Mouse (Mus musculus) ovary, adult 18-20 months (tissue): ENCODE data around the gene Dcaf11.

Experiments
- DNase-seq: peaks from one replicate; pipeline ENCODE4 v3.0.0; 2022; ENCODE audit warnings: low spot score, mixed read lengths

Dcaf11 gene

DNA sequence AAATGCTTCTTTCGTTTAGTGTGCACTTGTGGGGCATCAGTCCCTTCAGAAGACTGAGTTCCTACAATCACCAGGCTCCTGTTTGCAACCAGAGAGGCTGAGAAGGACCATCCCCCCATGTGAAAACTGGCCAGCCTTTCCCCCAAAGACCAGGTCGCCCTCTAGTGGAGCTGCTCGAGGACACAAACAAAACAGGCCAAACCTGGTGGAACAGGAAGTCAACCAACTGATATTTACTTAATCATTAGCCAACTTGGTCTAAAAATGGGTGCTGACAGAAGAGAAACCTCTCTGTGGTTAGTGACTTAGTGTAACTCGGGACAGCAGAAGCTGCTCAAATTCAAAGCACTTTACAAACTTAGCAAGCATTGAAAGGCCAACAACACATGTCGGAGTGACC is 2.8 kb upstream of the Dcaf11 start:
- peak; percentile 63 for DNase-seq

DNA sequence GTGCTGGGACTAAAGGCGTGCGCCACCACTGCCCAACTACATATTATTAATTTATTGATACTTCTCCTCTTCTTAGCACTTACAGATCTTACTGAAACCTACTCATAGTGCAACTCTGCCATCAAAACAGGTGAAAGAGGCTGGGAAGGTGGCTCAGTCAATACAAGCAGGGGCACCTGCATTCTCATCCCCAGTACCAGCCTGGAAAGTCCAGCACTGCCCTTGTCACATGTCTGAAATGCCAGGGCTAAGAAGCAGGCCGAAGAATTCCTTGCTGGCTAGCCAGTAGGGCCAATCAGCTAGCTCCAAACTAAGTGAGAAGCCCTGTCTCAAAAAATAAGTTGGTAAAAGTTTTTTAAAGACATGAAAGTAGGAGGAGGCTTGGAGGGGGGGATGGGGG is 2.2 kb upstream of the Dcaf11 start:
- DNase-seq = no peak

DNA sequence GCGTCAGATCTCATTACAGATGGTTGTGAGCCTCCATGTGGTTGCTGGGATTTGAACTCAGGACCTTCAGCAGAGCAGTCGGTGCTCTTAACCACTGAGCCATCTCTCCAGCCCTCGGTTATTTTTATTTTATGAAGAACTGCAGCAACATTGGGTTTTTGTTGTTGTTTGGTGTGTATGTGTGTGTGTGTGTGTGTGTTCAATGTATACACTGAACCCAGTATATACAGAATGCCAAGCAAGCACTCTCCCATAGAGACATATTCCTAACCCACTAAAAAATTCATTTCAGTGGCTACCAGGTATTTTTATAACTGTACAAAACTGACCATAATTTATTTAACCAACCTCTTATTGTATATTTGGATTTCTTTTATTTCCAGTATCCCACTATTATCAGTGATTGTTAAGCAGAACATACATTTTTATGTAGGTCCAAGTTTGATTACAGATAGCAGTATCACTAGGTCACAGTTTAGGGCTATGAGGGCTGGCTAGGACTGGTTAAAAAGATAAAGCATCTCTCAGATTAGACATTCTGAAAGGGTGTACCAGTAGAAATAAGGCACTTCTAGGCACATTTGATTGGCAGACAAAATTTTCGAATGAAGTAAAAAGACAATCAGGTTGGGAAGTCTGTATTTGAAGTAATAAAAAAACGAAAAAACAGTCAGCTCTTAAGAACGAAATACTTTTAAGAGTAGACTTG is 912 bp upstream of the Dcaf11 start:
- DNase-seq = no peak

DNA sequence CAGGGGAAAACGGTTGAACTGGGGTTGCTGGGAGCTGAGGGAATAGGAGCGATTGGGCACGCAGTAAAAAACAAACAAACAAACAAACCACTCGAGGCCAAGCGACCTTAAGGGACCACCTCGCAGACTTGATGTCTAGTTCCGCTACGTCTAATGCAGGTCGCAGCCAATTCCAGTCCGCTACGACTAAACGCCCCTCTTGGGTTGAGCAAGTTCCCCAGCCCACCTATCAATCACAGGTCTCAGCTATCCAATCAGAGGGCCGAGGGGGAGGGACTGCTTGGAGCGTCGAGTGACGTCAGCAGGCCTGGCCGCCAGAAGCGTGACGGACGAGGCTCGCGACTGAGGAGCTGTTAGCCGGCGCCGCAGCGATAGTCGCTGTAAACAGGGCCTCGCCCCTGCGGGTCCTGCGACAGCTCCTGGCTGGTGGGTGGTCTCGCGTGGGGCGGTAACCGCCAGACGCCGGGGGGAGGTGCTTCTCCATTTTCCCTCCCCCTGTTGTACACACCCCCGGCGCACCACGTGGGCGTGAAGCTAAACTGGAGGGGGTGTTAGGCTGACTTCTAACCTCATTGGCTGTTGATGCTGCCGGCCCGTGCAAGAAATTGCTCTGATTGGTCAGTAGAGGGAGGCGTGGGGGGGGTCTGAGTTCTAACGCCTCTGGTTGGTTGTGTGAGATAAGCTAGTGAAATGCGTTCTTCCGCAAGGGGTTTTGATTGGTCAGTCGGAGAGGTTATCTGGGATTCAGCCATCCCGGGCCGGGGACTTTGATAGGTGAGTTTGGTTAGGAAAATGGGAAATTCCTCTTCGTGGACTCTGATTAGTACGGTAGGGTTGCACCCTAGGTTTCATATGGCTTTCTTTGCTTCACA is 632 bp downstream of the Dcaf11 start, which contains the start of gene A730061H03Rik:
Gene A730061H03Rik (minus strand): TSS at position 205 of the 872 bp plus-strand sequence.
- peak; percentile 99 for DNase-seq

DNA sequence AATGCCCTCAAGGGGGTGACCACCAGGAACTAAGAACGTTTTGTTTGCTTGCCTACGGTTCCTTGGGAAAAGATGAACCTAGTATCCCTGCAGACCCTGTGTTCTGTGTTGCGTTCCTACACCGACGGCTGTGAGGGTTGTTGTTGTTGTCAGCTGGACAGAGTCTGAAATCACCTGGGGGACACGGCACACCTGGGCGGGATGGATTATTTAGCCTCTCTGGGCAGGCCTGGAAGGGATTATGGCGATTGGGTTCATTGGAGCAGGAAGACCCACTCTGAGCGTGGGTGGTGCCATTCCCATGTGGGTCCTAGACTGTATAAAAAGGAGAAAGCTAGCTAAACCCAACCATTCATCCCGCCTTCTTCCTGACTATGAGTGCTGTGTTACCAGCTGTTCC is 2.1 kb downstream of the Dcaf11 start:
- no peak for DNase-seq

DNA sequence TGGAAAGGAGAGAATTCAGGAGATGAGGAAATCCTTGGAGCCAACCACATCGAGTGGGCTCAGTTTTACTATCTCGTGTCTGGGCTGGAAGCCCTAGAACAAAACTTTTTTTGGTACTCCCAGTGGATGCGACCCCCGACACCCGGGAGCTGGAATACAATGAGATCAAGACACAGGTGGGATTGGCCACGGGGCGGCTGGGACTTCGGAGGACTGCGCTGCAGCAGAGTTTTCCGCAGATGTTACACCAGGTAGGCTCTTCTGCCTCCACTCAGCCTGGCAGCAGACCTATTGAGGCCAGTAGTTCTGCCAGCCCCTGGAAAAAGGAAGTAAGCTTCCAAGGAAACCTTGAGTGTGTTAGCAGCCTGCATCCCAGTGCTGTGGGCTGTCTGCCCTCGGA is 3.4 kb downstream of the Dcaf11 start:
- no peak for DNase-seq

DNA sequence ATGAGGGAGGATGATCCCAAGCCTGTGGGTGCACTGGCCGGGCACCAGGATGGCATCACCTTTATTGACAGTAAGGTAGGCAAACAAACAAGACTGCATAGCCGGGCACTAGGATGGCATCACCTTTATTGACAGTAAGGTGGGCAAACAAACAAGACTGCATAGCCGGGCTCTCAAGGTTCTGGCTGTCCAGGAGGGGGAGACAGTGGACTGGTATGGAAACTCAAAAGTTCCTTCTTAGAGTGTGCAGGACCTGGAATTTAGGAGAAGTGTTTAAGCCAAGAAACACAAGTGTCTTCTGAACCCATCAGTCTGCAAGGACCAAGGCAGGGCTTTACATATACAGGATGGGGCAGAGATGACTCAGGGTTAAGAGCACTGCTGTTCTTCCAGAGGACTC is 5.9 kb downstream of the Dcaf11 start:
- no peak for DNase-seq

DNA sequence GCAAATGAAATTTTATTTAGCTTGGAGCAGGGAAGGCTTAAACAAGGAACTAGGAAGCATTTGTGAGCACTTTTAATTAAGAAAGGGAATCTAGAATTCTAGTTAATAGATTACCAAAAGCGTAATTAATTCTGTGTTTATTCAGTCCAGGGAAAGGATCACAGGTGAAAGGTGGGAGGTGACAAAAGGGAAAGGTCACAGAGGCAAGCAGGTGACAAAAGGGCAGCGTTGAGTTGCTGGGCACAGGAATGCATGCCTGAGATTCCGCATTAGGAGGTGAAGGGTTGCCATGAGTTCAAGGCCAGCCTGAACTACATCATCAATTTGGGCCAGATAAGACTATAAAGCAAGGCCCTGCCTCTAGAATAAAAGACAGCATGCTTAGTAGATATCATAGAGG is 7.7 kb downstream of the Dcaf11 start:
- DNase-seq = no peak

DNA sequence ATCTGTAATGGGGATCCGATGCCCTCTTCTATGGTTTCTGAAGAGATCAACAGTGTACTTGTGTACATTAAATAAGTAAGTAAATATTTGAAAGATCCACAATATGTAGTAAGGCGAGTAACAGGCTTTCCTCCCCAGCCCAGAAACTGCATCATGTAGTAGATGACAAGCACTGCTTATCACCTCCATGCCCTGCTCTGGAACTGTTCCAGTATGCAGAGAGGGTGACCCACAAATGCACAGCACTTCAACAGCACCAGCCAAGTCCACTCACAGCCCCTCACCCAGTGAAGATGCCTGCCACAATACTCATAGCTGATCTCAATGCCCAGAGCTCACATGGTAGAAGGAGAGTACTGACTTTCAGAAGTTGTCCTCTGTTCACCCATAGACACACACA is 10.8 kb downstream of the Dcaf11 start:
- no peak for DNase-seq

DNA sequence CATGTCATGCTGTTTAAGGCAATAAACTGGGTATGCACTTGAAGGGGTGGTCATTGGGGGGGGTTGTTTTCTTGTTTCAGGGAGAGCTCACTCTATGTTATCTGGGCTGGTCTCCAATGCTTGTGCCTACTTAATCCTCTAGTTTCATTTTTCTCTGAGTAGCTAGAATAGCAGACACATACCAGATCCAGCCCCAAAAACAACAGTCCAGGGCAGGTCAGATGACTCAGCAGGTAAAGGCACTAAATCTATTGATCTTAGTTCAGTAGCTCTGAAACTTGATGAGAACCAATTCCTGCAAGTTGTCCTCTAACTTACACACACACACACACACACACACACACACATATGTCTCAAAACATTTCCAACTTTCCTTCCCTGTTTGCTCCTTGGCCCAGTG is 12.0 kb downstream of the Dcaf11 start:
- DNase-seq = no peak

DNA sequence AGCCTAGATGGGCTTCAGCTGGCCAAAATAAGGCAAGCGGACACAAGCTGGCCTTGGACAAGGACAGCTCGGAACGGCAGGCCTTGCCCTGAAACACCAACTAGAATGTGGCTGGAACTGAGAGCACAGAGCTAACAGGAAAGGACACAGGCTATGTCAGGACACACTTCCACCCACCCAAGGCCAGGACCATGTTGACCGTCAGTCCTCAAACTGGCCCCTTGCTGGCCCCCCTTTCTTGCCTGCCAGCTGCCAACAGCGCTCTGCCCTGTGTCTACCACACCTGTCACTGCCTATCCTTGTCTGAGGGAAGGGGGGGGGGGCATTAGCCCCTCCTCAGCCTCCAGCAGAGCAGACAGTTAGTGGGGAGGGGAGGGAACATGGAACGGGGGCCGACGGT is 15.5 kb downstream of the Dcaf11 start, which contains the start of gene Fitm1:
Gene Fitm1 (plus strand): TSS at position 316 of the 400 bp plus-strand sequence.
- no peak for DNase-seq

DNA sequence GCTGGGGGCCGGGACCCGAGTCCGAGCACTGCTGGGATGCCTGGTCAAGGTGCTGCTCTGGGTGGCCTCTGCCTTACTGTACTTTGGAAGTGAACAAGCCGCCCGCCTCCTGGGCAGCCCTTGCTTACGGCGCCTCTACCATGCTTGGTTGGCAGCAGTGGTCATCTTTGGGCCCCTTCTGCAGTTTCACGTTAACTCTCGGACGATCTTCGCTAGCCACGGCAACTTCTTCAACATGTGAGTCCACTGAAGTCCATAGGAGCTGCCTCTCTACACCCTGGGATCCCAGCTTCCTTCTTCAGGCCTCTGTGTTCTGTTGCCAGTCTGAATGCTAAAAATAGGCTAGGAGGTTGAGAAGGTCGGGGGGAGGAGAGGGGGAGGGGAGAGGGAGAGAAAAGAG is 15.9 kb downstream of the Dcaf11 start:
- no peak for DNase-seq

DNA sequence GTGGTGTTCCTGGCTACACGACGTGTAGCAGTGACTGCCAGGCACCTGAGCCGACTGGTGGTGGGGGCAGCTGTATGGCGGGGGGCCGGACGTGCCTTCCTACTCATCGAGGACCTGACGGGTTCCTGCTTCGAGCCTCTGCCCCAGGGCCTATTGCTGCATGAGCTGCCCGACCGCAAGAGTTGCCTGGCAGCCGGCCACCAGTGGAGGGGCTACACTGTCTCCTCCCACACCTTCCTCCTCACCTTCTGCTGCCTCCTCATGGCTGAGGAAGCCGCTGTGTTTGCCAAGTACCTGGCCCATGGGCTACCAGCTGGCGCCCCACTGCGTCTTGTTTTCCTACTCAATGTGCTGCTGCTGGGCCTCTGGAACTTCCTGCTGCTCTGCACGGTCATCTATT is 16.6 kb downstream of the Dcaf11 start:
- DNase-seq = no peak

DNA sequence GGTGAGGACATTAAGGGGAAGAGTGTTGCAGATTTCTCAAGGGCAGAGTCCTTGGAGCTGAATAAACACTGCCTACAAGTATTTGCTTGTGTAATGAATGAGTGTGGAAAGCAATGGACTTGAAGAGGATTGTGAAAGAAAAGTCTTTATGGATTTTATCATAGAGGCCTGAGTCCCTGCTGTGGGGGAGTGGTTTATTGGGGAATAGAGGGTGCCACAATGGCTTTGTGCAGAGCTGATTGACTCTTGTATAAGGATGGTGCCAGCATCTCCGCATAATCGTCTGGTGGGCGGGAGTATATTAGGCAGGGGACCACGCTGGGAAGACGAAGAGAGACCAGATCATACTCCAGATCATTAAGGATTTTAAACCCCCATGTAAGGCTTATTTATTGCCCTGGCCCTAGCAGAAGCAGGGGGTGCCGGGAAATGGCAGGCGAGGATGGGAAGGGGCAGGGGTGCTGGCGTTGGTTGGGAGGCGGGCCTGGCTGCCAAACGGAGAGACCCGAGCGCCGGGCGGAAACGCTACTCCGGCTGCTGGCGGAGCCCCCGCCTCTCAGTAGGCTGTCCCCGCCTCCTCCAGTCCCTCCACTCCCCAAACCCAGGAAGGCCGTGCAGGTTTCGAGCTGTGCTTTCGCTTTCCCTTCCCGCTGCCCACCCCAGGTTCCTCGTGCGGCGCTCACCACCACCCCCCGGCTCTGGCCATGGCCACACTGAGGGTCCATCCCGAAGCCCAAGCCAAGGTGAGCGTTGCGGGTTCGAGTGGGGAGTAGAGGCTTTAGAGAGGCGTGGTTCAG is 18.3 kb downstream of the Dcaf11 start, which contains the start of gene Psme1:
Gene Psme1 (plus strand): TSS at position 253 of the 797 bp plus-strand sequence.
- peak; percentile 81 for DNase-seq

DNA sequence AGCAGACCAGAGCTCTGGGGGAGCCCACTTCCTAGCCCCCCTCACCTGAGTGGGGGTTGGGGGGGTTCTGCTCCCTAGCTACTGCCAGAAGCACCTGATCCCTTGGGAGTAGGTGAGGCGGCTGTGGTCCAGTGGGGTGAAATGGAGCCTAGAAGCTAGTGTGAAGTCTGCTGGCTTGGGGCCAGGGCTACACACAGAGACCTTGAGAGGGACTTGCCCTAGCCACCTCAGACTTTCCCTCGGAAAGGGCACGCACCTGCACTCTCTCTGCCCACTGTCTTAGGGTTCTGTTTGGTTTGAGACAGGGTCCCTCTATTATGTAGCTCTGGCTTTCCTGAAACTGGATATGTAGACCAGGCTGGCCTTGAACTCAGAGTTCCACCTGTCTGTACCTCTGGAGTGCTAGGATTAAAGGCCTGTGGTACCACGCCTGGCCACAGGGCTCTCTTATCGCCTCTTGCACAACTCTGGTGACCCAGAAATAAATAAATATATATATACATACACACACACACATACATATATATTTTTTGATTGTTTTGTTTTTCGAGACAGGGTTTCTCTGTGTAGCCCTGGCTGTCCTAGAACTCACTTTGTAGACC is 19.0 kb downstream of the Dcaf11 start:
- DNase-seq = peak; percentile 43

DNA sequence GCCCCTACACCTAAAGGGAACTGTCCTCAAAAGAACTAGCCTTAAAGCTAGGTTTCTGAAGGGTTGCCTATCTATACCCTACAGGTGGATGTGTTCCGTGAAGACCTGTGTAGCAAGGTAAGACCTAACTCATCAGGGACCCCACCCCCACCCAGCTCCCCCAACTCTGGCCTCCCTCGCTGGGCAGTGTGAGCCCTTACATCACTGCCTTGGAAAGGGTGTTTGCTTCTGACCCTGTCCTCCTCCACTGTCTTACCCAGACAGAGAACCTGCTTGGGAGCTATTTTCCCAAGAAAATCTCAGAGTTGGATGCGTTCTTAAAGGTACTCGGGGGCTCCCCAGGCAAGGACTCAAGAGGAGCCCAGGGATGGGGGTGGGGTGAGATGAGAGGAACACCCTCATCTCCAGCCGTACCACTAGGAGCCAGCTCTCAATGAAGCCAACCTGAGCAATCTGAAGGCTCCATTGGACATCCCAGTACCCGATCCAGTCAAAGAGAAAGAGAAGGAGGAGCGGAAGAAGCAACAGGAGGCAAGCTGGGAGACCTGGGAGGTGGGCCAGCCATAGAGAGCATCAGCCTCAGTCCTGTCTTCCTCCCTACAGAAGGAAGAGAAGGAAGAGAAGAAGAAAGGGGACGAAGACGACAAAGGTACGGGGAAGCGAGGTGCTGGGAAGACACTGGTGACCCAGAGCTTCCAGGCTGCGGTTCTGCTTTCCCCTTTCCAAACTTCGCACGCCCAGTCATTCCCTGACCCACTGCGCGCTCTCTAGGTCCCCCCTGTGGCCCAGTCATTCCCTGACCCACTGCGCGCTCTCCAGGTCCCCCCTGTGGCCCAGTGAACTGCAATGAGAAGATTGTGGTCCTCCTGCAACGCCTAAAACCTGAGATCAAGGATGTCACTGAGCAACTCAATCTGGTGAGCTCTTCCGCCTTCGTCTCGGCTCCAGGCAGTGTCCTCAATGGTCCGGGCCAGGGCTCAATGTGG is 20.0 kb downstream of the Dcaf11 start:
- DNase-seq = no peak

DNA sequence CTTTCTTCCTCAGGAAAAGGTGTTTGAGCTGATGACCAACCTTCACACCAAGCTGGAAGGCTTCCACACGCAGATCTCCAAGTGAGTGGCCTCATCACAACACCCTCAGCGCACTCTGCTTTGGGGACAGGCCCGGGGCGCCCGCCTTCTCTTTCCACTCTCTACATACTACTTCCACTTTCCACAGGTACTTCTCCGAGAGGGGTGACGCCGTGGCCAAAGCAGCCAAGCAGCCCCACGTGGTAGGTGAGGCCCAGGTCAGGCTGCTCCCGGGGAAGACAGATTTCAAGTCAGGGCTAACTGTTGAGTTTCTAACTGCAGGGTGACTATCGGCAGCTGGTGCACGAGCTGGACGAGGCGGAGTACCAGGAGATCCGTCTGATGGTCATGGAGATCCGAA is 20.9 kb downstream of the Dcaf11 start:
- DNase-seq = no peak

DNA sequence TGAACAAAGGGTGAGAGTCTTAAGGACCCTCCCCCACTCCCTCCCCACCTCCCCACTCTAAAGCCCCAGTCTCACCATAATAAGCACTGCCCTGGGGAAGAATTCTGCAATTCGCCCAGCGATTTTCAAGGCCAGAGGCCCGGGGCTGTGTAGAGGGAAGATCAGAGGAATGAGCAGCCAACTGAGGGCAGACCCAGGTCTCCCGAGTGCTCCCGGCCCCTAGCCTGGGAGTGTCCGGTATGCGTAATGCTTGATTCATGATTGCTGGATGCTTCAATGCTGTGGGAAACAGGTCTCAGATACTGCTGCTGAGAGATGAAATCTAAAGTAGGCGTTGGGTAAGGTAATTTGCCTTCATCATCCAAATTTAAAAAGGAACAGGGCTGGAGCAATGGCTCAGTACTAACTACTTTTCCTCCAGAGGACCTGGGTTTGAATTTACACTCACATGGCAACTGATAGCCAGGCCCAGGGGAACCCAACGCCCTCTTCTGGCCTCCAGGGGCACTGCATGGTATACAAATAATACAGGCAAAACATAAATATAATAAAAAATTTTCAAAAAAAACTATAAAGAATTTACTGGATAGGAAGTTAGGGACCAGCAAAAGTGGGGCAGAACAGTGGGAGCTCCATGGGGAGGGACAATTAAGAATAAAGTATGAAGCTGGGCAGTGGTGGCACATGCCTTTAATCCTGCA is 22.3 kb downstream of the Dcaf11 start:
- no peak for DNase-seq

DNA sequence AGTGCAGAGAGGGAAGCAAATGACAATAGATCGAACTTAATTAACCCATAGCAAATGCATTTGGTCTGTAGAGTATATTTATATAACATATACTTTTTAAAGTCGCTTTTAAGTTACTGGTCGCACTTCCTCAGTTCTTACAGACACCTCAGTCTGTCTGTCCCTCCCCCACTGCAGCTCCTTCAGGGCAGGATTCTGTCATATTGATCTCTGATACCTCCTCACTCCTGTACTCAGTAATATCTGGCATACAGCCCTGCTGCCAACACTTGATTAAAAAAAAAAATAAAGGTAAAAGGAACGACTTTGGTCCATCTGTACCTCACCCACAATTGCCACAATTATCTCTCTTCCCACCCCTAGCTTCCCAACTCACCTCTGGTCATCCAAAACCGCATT is 24.5 kb downstream of the Dcaf11 start:
- no peak for DNase-seq
